Mouse (Mus musculus): Measurements from ENCODE around the gene Dlk1.

Dlk1 gene

GRCm38 (mm10) chr12:109452592-109452991 is at the start of gene Dlk1:
Dlk1 (plus strand) TSS chr12:109452823.
- no peak for DNase-seq

GRCm38 (mm10) chr12:109402943-109403342 is 49.7 kb upstream of the Dlk1 start:
- DNase-seq = no peak

- DNase-seq = no peak
These were observed 48.9 kb upstream of the Dlk1 start for GRCm38 (mm10) chr12:109403752-109404151.

GRCm38 (mm10) chr12:109406018-109406417 is 46.6 kb upstream of the Dlk1 start:
- no peak for DNase-seq

GRCm38 (mm10) chr12:109410723-109411122 is 41.9 kb upstream of the Dlk1 start:
- no peak for DNase-seq

GRCm38 (mm10) chr12:109411172-109412070 is 41.2 kb upstream of the Dlk1 start:
- DNase-seq = no peak

- DNase-seq = no peak
These were observed 40.6 kb upstream of the Dlk1 start for GRCm38 (mm10) chr12:109412071-109412440.

- no peak for DNase-seq
These were observed 39.9 kb upstream of the Dlk1 start for GRCm38 (mm10) chr12:109412675-109413074.

GRCm38 (mm10) chr12:109413321-109413720 is 39.3 kb upstream of the Dlk1 start:
- no peak for DNase-seq

- DNase-seq = no peak
These were observed 35.9 kb upstream of the Dlk1 start for GRCm38 (mm10) chr12:109416681-109417080.

GRCm38 (mm10) chr12:109417476-109418201 is 35.0 kb upstream of the Dlk1 start:
- peak; percentile 43 for DNase-seq

- DNase-seq = no peak
These were observed 32.6 kb upstream of the Dlk1 start for GRCm38 (mm10) chr12:109420006-109420405.

- DNase-seq = no peak
These were observed 29.5 kb upstream of the Dlk1 start for GRCm38 (mm10) chr12:109423163-109423562.

GRCm38 (mm10) chr12:109423716-109424429 is 28.8 kb upstream of the Dlk1 start:
- DNase-seq = no peak

- DNase-seq = peak; percentile 67
These were observed 27.8 kb upstream of the Dlk1 start for GRCm38 (mm10) chr12:109424753-109425332.

- DNase-seq = no peak
These were observed 26.6 kb upstream of the Dlk1 start for GRCm38 (mm10) chr12:109425982-109426381.

GRCm38 (mm10) chr12:109432475-109433130 is 20.0 kb upstream of the Dlk1 start:
- no peak for DNase-seq

GRCm38 (mm10) chr12:109436367-109436807 is 16.2 kb upstream of the Dlk1 start:
- no peak for DNase-seq

GRCm38 (mm10) chr12:109436852-109437251 is 15.8 kb upstream of the Dlk1 start:
- no peak for DNase-seq

- DNase-seq = peak; percentile 75
These were observed 14.9 kb upstream of the Dlk1 start for GRCm38 (mm10) chr12:109437559-109438350.

GRCm38 (mm10) chr12:109438383-109438782 is 14.2 kb upstream of the Dlk1 start:
- no peak for DNase-seq
